Mouse (Mus musculus): ENCODE data around the gene Rccd1. TPM values are rescaled to one million over a fixed set of nuclear protein-coding genes. Genes with fewer than 3 reads are reported as not detected.

The Rccd1 gene
- 2.3 and 2.6 TPM in 2 replicates for polyA plus RNA-seq (2015; fragmentation: Nextera tagmentation; extraction: Ambion mirVana)

GRCm38 (mm10) chr7:80324043-80324815 is at the start of gene Rccd1:
Rccd1 (minus strand) TSS chr7:80324454.
- Histone ChIP-seq H3K4me2 (ENCODE audit: low read depth, low read length) (peak within 1 kb of the TSS; percentile 82), H3K9ac (ENCODE audit: low read depth, low read length) (peak within 1 kb of the TSS; percentile 66), H3K9me3 (replicated peaks; ENCODE audit: control insufficient read depth, low read length) (no peaks in the 10 kb centered on the region), H3K4me3 (ENCODE audit: low read depth, low read length) (peak within 1 kb of the TSS; percentile 71), H3K27ac (ENCODE audit: low read length) (peak within 1 kb of the TSS; percentile 58), H3K36me3 (ENCODE audit: control insufficient read depth, insufficient read depth) (peaks cover 6% of the 10 kb centered on the region), H3K27me3 (ENCODE audit: control insufficient read depth, insufficient read depth, low read depth, low read length) (no peaks in the 10 kb centered on the region), H3K4me1 (ENCODE audit: control insufficient read depth, low read depth, low read length) (peaks cover 15% of the 10 kb centered on the region)
- WGBS (ENCODE audit: insufficient replicate concordance) = 1% methylated on average over 38 of the region's 38 CpGs
- peak; percentile 99 for ATAC-seq (ENCODE audit: low read depth)

DNA sequence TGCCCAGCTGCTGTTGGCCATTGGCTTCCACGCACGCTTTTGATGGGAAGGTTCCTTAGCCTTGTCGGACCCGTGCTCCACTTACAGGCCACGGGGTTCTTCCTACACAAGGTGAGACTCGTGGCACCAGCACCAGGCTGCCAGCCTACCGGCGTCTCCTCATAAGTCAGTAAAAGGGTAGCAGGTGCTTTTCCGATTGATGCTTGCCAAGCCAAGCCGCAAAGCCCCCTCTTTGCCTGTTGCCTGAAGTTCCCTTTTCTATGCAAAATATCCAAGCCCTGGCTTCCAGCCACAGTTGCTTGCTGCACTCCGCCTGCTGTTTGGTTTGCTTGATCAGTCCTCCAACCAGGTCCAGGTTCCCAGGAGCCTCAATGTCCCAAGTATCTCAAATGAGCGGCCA is 49.6 kb upstream of the Rccd1 start:
- Histone ChIP-seq H3K4me3 (ENCODE audit: low read depth, low read length) (no peak overlapping the region), H3K4me1 (ENCODE audit: control insufficient read depth, low read depth, low read length) (peaks cover 5% of the 10 kb centered on the region), H3K4me2 (ENCODE audit: low read depth, low read length) (no peak overlapping the region), H3K27ac (ENCODE audit: low read length) (no peak overlapping the region), H3K9me3 (replicated peaks; ENCODE audit: control insufficient read depth, low read length) (no peaks in the 10 kb centered on the region), H3K36me3 (ENCODE audit: control insufficient read depth, insufficient read depth) (no peaks in the 10 kb centered on the region), H3K27me3 (ENCODE audit: control insufficient read depth, insufficient read depth, low read depth, low read length) (peaks cover 27% of the 10 kb centered on the region), H3K9ac (ENCODE audit: low read depth, low read length) (no peak overlapping the region)
- no peak for ATAC-seq (ENCODE audit: low read depth)
- WGBS (ENCODE audit: insufficient replicate concordance) = 71% methylated on average over 12 of the region's 12 CpGs

GRCm38 (mm10) chr7:80373352-80373751 is 49.1 kb upstream of the Rccd1 start:
- no peak overlapping the region for H3K4me2 ChIP-seq (ENCODE audit: low read depth, low read length)
- H3K27me3 ChIP-seq (ENCODE audit: control insufficient read depth, insufficient read depth, low read depth, low read length) = peaks cover 27% of the 10 kb centered on the region
- no peaks in the 10 kb centered on the region for H3K9me3 ChIP-seq (replicated peaks; ENCODE audit: control insufficient read depth, low read length)
- no peak for ATAC-seq (ENCODE audit: low read depth)
- H3K9ac ChIP-seq (ENCODE audit: low read depth, low read length) = no peak overlapping the region
- 54% methylated on average over 4 of the region's 4 CpGs for WGBS (ENCODE audit: insufficient replicate concordance)
- H3K4me1 ChIP-seq (ENCODE audit: control insufficient read depth, low read depth, low read length) = peaks cover 5% of the 10 kb centered on the region
- no peaks in the 10 kb centered on the region for H3K36me3 ChIP-seq (ENCODE audit: control insufficient read depth, insufficient read depth)
- no peak overlapping the region for H3K27ac ChIP-seq (ENCODE audit: low read length)
- no peak overlapping the region for H3K4me3 ChIP-seq (ENCODE audit: low read depth, low read length)

DNA sequence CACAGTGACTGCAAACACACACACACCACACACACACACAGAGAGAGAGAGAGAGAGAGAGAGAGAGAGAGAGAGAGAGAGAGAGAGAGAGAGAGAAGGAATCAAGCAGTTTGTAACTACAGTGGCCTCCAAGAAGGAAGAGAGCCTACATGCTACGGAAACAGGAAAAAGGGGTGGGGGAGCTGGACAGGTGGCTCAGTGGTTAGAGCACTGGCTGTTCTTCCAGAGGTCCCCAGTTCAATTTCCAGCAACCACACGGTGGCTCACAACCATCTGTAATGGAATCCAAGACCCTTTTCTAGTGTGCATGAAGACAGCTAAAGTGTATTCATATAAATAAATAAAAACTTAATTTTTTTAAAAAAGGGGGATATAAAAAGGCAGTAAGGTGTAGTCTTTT is 48.4 kb upstream of the Rccd1 start:
- no peak overlapping the region for H3K27ac ChIP-seq (ENCODE audit: low read length)
- H3K9ac ChIP-seq (ENCODE audit: low read depth, low read length) = no peak overlapping the region
- no peak overlapping the region for H3K4me3 ChIP-seq (ENCODE audit: low read depth, low read length)
- H3K36me3 ChIP-seq (ENCODE audit: control insufficient read depth, insufficient read depth) = no peaks in the 10 kb centered on the region
- WGBS (ENCODE audit: insufficient replicate concordance) = 26% methylated on average over 2 of the region's 2 CpGs
- H3K4me2 ChIP-seq (ENCODE audit: low read depth, low read length) = no peak overlapping the region
- peaks cover 27% of the 10 kb centered on the region for H3K27me3 ChIP-seq (ENCODE audit: control insufficient read depth, insufficient read depth, low read depth, low read length)
- no peak for ATAC-seq (ENCODE audit: low read depth)
- H3K9me3 ChIP-seq (replicated peaks; ENCODE audit: control insufficient read depth, low read length) = no peaks in the 10 kb centered on the region
- peaks cover 5% of the 10 kb centered on the region for H3K4me1 ChIP-seq (ENCODE audit: control insufficient read depth, low read depth, low read length)

DNA sequence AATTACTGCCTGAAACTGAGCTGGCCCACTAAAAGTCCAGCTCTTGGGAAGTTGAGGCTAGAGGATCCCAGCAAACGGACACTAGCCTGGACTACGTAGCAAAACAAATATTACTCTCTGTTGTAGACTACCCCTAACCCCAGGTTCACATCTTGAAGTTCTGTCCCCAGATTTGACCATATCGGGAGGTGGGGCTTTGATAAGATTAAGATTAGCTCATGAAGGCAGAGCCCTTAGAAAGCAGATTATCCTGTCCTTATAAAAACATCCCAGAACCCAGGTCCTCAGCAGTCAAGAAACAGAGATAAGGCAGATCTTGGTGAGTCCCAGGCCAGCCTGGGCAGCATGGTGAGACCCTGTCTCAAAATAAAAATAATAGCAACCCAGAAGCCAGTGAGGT is 47.9 kb upstream of the Rccd1 start:
- 51% methylated on average over 3 of the region's 3 CpGs for WGBS (ENCODE audit: insufficient replicate concordance)
- H3K27ac ChIP-seq (ENCODE audit: low read length) = no peak overlapping the region
- H3K4me3 ChIP-seq (ENCODE audit: low read depth, low read length) = no peak overlapping the region
- no peak overlapping the region; the same call in 1 of the 2 replicates for H3K9ac ChIP-seq (ENCODE audit: low read depth, low read length)
- no peaks in the 10 kb centered on the region for H3K9me3 ChIP-seq (replicated peaks; ENCODE audit: control insufficient read depth, low read length)
- peaks cover 5% of the 10 kb centered on the region for H3K4me1 ChIP-seq (ENCODE audit: control insufficient read depth, low read depth, low read length)
- H3K27me3 ChIP-seq (ENCODE audit: control insufficient read depth, insufficient read depth, low read depth, low read length) = peaks cover 27% of the 10 kb centered on the region
- H3K36me3 ChIP-seq (ENCODE audit: control insufficient read depth, insufficient read depth) = no peaks in the 10 kb centered on the region
- ATAC-seq (ENCODE audit: low read depth) = no peak
- no peak overlapping the region for H3K4me2 ChIP-seq (ENCODE audit: low read depth, low read length)

DNA sequence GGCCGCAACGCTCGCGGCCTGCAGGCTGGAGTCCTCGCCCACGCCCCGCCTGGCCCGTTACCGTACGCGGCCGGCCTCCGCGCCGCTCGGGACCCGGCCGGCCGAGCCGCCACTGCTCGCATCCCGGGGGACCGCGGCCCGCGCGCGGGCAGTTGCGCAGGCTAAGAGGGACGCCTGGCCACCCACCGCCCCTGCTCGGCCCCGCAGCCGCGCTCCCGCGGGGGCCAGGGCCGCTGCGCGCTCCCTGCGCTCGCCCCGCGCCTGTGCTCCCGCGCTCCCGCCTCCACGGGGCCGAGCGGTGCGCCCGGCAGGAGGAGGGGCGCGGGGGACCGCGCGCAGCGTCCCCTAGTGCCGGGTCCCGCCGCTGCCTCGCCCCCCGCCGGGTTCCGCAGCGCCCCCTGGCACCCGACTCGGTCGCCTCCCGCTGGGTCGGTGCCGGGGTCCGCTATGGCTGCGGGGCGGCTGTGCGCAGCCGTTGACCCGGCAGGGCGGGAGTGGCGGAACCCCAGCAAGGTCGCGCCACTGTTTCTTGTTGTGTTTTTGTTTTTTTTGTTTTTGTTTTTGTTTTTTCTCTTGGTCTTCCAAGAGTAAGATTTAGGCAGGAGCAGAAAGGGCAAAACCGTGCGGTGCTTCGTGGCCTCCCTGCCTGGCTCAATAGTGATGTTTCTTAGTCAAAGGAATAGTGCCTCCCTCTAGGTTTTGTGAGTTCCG is 46.9 kb upstream of the Rccd1 start, which contains the start of gene Man2a2:
Gene Man2a2 (minus strand): TSS at position 335 of the 711 bp plus-strand sequence.
- Histone ChIP-seq H3K27ac (ENCODE audit: low read length) (peak within 1 kb of the TSS; percentile 74), H3K4me3 (ENCODE audit: low read depth, low read length) (peak within 1 kb of the TSS; percentile 73)

GRCm38 (mm10) chr7:80370649-80371040 is 46.4 kb upstream of the Rccd1 start:
- Histone ChIP-seq H3K4me2 (ENCODE audit: low read depth, low read length) (peak overlapping the region; percentile 79), H3K27me3 (ENCODE audit: control insufficient read depth, insufficient read depth, low read depth, low read length) (peaks cover 27% of the 10 kb centered on the region), H3K4me1 (ENCODE audit: control insufficient read depth, low read depth, low read length) (peaks cover 5% of the 10 kb centered on the region), H3K36me3 (ENCODE audit: control insufficient read depth, insufficient read depth) (no peaks in the 10 kb centered on the region), H3K9me3 (replicated peaks; ENCODE audit: control insufficient read depth, low read length) (no peaks in the 10 kb centered on the region), H3K4me3 (ENCODE audit: low read depth, low read length) (peak overlapping the region; percentile 73), H3K27ac (ENCODE audit: low read length) (peak overlapping the region; percentile 74), H3K9ac (ENCODE audit: low read depth, low read length) (peak overlapping the region; percentile 70)
- WGBS (ENCODE audit: insufficient replicate concordance) = under 1% methylated on average over 28 of the region's 31 CpGs
- ATAC-seq (ENCODE audit: low read depth) = peak; percentile 46

More for the DNA sequence above, 46.9 kb upstream of the Rccd1 start, which contains the start of gene Man2a2:
- ATAC-seq (ENCODE audit: low read depth) = peak; percentile 70
- WGBS (ENCODE audit: insufficient replicate concordance) = under 1% methylated on average over 69 of the region's 86 CpGs
- H3K9me3 ChIP-seq (replicated peaks; ENCODE audit: control insufficient read depth, low read length) = no peaks in the 10 kb centered on the region
- H3K9ac ChIP-seq (ENCODE audit: low read depth, low read length) = peak within 1 kb of the TSS; percentile 70
- peaks cover 5% of the 10 kb centered on the region for H3K4me1 ChIP-seq (ENCODE audit: control insufficient read depth, low read depth, low read length)
- H3K36me3 ChIP-seq (ENCODE audit: control insufficient read depth, insufficient read depth) = no peaks in the 10 kb centered on the region
- H3K27me3 ChIP-seq (ENCODE audit: control insufficient read depth, insufficient read depth, low read depth, low read length) = peaks cover 27% of the 10 kb centered on the region
- H3K4me2 ChIP-seq (ENCODE audit: low read depth, low read length) = peak within 1 kb of the TSS; percentile 79

GRCm38 (mm10) chr7:80369967-80370431 is 45.7 kb upstream of the Rccd1 start:
- no peaks in the 10 kb centered on the region for H3K36me3 ChIP-seq (ENCODE audit: control insufficient read depth, insufficient read depth)
- WGBS (ENCODE audit: insufficient replicate concordance) = 25% methylated on average over 4 of the region's 4 CpGs
- peaks cover 27% of the 10 kb centered on the region for H3K27me3 ChIP-seq (ENCODE audit: control insufficient read depth, insufficient read depth, low read depth, low read length)
- H3K4me3 ChIP-seq (ENCODE audit: low read depth, low read length) = peak overlapping the region; percentile 73
- H3K9me3 ChIP-seq (replicated peaks; ENCODE audit: control insufficient read depth, low read length) = no peaks in the 10 kb centered on the region
- ATAC-seq (ENCODE audit: low read depth) = peak; percentile 12; the same call in 1 of the 2 replicates
- no peak overlapping the region for H3K9ac ChIP-seq (ENCODE audit: low read depth, low read length)
- H3K27ac ChIP-seq (ENCODE audit: low read length) = no peak overlapping the region; the same call in 1 of the 2 replicates
- H3K4me1 ChIP-seq (ENCODE audit: control insufficient read depth, low read depth, low read length) = peaks cover 5% of the 10 kb centered on the region
- H3K4me2 ChIP-seq (ENCODE audit: low read depth, low read length) = peak overlapping the region; percentile 79
